Mouse (Mus musculus) adrenal gland (tissue): ENCODE measurements around the gene Ifnb1.

Experiments
- intact Hi-C: fragments of 180-260 bp; cut with DNase I; formaldehyde crosslinking; loops from one replicate; pipeline ENCODE4 v1.15.1; 2025

Gene Ifnb1

DNA sequence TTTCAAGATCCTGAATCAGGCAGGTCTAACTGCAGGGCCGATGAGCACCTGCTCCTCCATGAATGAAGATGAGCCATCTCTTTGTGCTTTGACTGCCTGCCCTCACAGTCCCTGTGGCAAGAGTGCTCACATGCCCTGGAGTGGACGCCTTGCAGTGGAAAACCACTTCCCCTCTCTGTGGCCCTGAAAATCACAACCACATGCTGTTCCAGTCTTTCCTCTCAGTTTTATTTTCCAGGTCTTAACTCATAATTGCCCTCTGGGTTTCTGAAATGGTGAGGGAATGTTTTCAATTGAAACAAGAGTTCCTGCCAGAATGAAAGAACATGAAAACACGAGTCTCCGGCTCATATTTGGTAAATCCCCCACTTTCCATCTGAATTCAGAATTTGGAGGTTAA is 18.8 kb downstream of the Ifnb1 start:
- intact Hi-C loops: no loop called here

DNA sequence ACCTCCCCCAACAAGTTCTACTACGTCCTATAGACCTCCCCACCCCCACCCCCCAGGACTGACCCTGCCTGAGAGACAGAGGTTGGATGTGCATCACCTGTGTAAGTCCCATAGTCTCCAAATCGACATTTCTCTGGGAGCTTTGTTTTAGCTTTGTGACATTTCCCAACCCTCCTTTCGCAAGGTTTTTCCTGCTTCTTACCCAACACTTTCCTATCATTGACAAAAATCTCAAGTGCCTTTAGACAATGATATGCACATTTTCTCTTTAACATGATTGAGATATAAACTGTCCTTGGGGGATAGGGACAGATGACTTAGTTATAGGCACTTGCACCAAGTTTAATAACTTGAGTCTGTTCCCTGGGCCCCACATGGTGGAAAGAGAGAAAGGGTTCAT is 21.3 kb downstream of the Ifnb1 start:
- intact Hi-C loops: no loop called here

DNA sequence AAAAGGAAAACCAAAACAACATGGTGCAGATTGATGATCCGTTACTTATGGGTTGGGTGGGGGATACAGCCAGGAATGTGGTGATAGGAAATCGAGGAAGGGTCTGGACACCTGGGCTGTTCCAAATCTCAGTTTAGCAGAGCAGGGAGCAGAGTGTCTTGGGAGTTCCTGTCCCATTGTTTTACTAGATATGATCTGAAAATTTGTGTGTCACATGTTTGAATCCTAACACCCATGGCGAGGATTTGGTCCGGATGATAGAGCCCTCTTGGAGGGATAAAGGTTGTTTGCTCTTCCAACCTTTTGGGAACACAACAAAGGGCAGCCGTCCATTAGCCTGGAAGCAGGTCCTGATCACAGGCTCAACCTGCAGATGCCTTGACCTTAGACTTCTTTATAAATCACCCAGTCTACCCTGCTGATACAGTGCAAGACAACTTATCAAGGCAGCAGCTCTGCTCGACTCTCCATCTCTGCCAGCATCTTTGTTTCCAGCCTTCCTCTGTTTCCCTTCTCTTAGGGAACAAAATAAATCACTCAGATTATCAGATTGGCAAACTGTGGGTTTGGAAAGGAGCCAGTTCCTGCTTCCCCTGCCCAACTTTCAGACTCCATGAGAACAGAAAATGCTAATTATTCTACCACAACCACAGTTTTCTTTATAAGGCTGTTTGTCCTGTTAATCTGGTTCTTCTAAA is 26.1 kb downstream of the Ifnb1 start:
- intact Hi-C loops: no loop called here

DNA sequence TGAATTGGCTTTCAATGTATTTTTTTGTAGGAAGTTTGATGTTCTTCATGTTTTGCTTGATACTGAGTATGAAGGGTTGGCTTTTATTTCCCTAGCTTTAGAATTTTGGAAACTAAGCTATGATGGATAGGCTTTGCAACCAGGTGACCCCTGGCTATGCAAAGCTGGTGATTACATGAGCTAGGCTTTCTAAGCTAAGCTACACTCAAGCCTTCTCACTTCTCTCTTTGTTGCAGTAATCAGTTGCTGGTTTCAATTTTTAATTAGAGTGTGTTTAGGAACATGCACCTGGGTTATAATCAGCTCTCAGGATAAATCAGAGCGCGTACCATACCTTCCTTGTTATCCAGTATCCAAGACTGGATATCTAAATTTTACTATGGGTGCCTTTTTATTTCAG is 33.0 kb downstream of the Ifnb1 start:
- intact Hi-C loops: no loop called here

DNA sequence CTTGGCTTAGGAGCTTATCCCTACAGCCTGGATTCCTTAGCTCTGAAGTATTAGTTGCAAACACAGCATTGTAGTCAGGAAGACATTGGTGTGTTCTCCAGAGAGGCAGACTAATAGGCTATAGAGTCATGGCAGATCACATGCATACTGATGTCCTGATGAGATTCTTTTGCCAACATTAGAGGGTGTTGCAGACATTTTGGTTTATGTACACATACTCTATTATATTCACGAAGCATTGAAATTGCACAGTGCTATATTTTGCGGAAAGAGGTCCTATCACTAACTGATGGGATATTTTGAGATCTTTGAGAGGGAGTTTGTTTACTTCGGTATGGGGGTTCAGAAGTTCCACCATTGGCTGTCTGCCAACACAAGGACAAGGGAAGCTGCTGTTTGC is 34.5 kb downstream of the Ifnb1 start:
- intact Hi-C loops: no loop called here

DNA sequence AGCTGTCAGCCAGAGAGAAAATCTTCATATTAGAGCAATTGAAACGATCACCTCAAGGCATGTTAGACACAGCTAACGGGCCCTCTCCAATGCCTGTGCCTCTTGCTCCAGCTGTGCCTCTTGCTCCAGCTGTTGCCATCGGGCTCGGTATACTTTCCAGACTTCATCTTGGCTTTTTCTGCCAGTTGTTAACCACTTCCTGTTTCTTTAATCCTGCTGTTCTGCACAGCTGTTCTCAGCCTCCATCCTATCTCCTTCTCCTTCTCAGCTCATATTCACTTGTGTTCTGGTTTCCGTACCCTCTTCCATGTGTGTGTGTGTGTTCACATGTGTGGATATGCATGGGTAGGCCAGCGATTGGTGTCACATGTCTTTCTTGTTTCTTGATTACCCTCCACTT is 42.4 kb downstream of the Ifnb1 start:
- intact Hi-C loops: no loop called here

DNA sequence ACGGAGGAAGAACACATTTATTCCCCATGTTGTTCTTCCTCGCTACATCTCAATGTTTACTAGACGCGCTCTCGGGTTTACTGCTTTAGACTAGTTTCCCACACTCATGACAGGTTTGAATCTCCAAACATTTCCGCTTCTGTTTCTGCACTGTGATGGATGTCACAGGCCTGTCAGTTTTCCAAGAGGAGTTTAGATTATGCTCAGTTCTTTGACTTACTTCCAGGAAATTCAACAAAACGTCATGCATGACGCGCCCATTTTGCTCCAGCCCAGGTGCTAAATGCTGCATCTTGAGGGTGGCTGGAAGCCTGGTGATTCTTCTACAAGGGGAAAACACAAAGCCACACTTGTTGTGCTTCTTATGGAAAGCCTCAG is 43.8 kb downstream of the Ifnb1 start:
- intact Hi-C loops: no loop called here

DNA sequence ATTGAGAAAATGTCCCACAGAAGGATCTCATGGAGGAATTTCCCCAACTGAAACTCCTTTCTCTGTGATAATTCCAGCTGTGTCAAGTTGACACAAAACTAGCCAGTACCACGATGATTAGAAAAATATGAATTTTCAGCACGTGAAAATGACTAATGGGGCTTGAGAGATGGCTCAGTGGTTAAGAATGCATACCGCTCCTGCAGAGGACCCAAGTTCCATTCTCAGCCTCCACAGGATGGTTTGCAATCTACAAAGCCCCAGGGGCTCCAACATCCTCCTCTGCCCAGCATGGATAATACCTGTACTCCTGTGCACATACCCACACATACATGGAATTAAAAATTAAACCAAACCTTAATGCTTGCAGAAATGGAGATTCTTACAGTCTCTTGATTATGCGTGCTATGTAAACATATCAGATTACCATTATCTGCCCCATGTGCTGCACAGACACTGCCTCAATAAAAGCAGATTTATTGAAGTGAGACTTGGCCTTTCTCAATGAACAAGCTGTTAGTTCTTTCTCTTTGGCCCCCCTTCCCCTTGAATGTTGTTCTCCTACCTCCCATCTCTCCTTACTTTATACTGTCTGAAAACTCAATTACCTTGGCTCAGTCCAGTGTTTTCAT is 44.3 kb downstream of the Ifnb1 start:
- intact Hi-C loops: no loop called here

DNA sequence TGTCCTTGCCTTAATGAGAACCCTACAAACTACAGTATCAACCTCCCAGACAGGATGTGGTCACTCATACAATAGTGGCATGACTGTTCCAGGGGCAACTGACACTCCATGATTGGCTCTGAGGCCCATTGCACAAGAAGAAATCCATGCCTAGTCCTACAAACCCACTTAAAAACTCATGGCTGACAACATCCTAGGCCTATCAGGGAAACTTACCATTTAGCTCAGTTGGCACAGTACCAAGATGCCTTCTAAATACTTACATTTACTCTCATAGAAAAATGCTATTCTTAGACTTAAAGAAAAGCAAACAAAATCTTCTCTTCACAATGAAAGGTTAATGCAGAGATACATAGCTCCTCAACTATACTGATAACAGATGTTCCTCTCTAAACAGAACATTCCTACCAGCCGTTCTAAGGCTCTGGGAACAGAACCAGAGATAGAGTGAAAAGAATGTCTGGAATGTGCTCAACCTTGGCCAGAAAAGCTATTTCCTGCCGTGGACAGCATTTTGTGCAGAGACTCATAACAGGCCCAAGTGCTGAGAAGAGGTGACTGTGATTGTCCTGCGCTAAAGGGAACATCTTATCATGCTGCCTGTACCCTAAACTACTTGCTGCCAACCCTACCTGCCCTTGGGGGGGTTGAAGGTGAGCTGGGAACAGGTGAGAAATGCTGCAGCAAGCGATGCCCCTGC is 45.9 kb downstream of the Ifnb1 start:
- intact Hi-C loops: no loop called here

DNA sequence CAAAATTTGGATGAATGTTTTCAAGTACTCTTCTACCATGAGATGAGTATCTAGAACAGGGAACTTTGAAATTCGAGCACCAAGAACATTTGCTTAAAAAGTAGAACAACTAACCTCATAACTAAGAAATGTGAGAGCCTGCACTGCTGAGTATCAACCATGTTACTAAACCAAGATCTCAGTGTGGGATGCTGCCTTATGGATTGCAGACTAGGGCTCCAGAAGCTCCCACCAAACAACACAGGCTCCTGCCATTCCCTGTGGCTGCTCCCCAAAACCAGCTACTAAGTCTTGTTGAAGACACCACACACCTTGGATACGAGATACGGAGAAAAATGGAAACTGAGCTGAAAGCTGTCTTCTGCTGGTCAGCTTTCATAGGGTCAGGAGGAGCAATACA is 46.5 kb downstream of the Ifnb1 start:
- intact Hi-C loops: no loop called here
